Mouse (Mus musculus) intestine, postnatal 0 days (tissue): Measurements from ENCODE around the gene Csrnp2. TPM values are rescaled to one million over a fixed set of nuclear protein-coding genes. Genes with fewer than 3 reads are reported as not detected.

ENCODE experiments used
- ATAC-seq: fragments of 200-750 bp; cut with Nextera tagmentation; 2 replicates; pipeline ENCODE4 v1.8.0; 2017; ENCODE audit warnings: mild to moderate bottlenecking, moderate TSS enrichment, moderate library complexity
- H3K27ac ChIP-seq: fragments of 300-500 bp; sonication (generic); 2 replicates; pipeline ENCODE4 v1.5.1; 2014; ENCODE audit warnings: mild to moderate bottlenecking, low read depth, low read length, moderate library complexity
- H3K27me3 ChIP-seq: fragments of 300-500 bp; sonication (generic); replicated peaks from 2 replicates; pipeline ENCODE4 v1.6.1; 2014; ENCODE audit warnings: low read length, mixed read lengths; ENCODE audit not compliant: control insufficient read depth, insufficient read depth
- H3K36me3 ChIP-seq: fragments of 300-500 bp; sonication (generic); 2 replicates; pipeline ENCODE4 v1.6.1; 2014; ENCODE audit warnings: mild to moderate bottlenecking, moderate library complexity; ENCODE audit not compliant: control insufficient read depth, insufficient read depth
- H3K4me1 ChIP-seq: fragments of 300-500 bp; sonication (generic); replicated peaks from 2 replicates; pipeline ENCODE4 v1.6.1; 2014; ENCODE audit warnings: antibody characterized with exemption, low read length, mixed read lengths; ENCODE audit not compliant: control insufficient read depth, insufficient read depth
- H3K4me2 ChIP-seq: fragments of 300-500 bp; sonication (generic); replicated peaks from 2 replicates; pipeline ENCODE4 v1.6.1; 2014; ENCODE audit warnings: low read depth, mild to moderate bottlenecking, moderate library complexity
- H3K4me3 ChIP-seq: fragments of 300-500 bp; sonication (generic); 2 replicates; pipeline ENCODE4 v1.5.1; 2014; ENCODE audit warnings: low read depth, low read length
- H3K9ac ChIP-seq: fragments of 300-500 bp; sonication (generic); 2 replicates; pipeline ENCODE4 v1.6.1; 2014; ENCODE audit warnings: mild to moderate bottlenecking, low read depth, low read length
- H3K9me3 ChIP-seq: fragments of 300-500 bp; sonication (generic); 2 replicates; pipeline ENCODE4 v1.6.1; 2016; ENCODE audit warnings: mixed run types; ENCODE audit not compliant: control insufficient read depth
- CTCF ChIP-seq: sonication (generic); IDR thresholded peaks from 2 replicates; pipeline ENCODE4 v1.5.1; 2016; ENCODE audit warnings: low read depth, mild to moderate bottlenecking, control low read depth, antibody characterized with exemption, moderate library complexity
- WGBS: fragments of 180-500 bp; shearing (Covaris S2); extraction: QIAGEN DNeasy Blood & Tissue Kit; methylation state at CpG from one replicate; pipeline ENCODE4 v1.1.7; 2014; 5-methylcytosine and 5-hydroxymethylcytosine counted together
- polyA plus RNA-seq: library from polyadenylated mRNA; unstranded; fragments of >200 nt; fragmentation: Nextera tagmentation; extraction: Ambion mirVana; gene quantifications from 2 replicates; pipeline ENCODE4 v1.2.1, GENCODE M21; 2015

The Csrnp2 gene
- polyA plus RNA-seq, 1 experiment from 2014 or later: 3.1 TPM

- Histone ChIP-seq H3K9me3 (no peaks in the 10 kb centered on the region), H3K4me1 (0 out of 2 replicates have a peak, but pooled peaks cover 8% of the 10 kb centered on the region), H3K4me3 (peak within 1 kb of the TSS; percentile 85), H3K27me3 (no peaks in the 10 kb centered on the region), H3K27ac (peak within 1 kb of the TSS; percentile 88), H3K9ac (peak within 1 kb of the TSS; percentile 81), H3K36me3 (no peaks in the 10 kb centered on the region), H3K4me2 (peak within 1 kb of the TSS; percentile 89)
- peak; percentile 82 for ATAC-seq
- peak; percentile 93 for TF ChIP-seq CTCF
- WGBS: 1% methylated on average over 73 of the region's 84 CpGs
These were observed 26.7 kb downstream of the Csrnp2 start, which contains the start of gene Letmd1 for GRCm38 (mm10) chr15:100468295-100469188. TSS of gene Letmd1 (plus strand) at chr15:100469023.

GRCm38 (mm10) chr15:100467738-100468137 lies 27.6 kb downstream of the Csrnp2 start:
- Histone ChIP-seq H3K27me3 (no peaks in the 10 kb centered on the region), H3K4me1 (0 out of 2 replicates have a peak, but pooled peaks cover 8% of the 10 kb centered on the region), H3K27ac (no peak overlapping the region), H3K9ac (no peak overlapping the region), H3K36me3 (no peaks in the 10 kb centered on the region), H3K4me3 (no peak overlapping the region), H3K4me2 (peak overlapping the region; percentile 89), H3K9me3 (no peaks in the 10 kb centered on the region)
- ATAC-seq: no peak
- 29% methylated on average over 8 of the region's 8 CpGs for WGBS
- no peak for TF ChIP-seq CTCF

- H3K27ac ChIP-seq: no peak overlapping the region
- H3K9me3 ChIP-seq: no peaks in the 10 kb centered on the region
- no peak overlapping the region for H3K4me2 ChIP-seq
- H3K9ac ChIP-seq: no peak overlapping the region
- peaks cover 11% of the 10 kb centered on the region; the same call in 1 of the 2 replicates for H3K4me1 ChIP-seq
- no peaks in the 10 kb centered on the region for H3K36me3 ChIP-seq
- TF ChIP-seq CTCF: peak; percentile 43
- H3K27me3 ChIP-seq: no peaks in the 10 kb centered on the region
- 59% methylated on average over 2 of the region's 2 CpGs for WGBS
- ATAC-seq: no peak
- H3K4me3 ChIP-seq: no peak overlapping the region
These were observed 29.9 kb downstream of the Csrnp2 start for GRCm38 (mm10) chr15:100465432-100465831.

DNA sequence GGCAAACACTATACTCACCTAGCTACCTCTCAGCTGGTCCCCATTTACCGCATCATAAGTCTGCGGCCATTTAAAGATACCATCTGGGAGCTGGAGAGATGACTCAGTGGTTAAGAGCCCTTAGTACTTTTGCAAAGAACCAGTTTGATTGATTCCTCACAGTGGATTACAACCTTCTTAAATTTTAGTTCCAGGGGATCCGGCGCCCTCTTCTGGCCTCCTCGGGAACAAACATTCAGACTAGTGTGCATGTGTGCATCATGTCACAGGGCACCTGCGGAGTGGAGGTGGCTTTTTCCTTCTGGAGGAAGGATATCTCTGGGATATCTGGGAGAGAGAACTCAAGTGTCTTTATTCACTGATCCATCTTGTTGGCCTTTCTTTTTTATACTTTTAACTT lies 31.6 kb downstream of the Csrnp2 start:
- Histone ChIP-seq H3K36me3 (no peaks in the 10 kb centered on the region), H3K27ac (no peak overlapping the region), H3K9me3 (no peaks in the 10 kb centered on the region), H3K4me1 (peaks cover 6% of the 10 kb centered on the region; the same call in 1 of the 2 replicates), H3K9ac (no peak overlapping the region), H3K4me2 (no peak overlapping the region), H3K4me3 (no peak overlapping the region), H3K27me3 (no peaks in the 10 kb centered on the region)
- peak; percentile 80 for TF ChIP-seq CTCF
- no peak for ATAC-seq
- WGBS: 23% methylated on average over 6 of the region's 6 CpGs

- no peak for TF ChIP-seq CTCF
- Histone ChIP-seq H3K4me2 (no peak overlapping the region), H3K27ac (peak overlapping the region; percentile 15; the same call in 1 of the 2 replicates), H3K4me3 (no peak overlapping the region), H3K9ac (no peak overlapping the region), H3K27me3 (no peaks in the 10 kb centered on the region), H3K36me3 (no peaks in the 10 kb centered on the region), H3K9me3 (no peaks in the 10 kb centered on the region), H3K4me1 (peaks cover 3% of the 10 kb centered on the region; the same call in 1 of the 2 replicates)
- WGBS: 65% methylated on average over 5 of the region's 5 CpGs
- peak; percentile 15 for ATAC-seq
These were observed 33.2 kb downstream of the Csrnp2 start for GRCm38 (mm10) chr15:100462086-100462485.

GRCm38 (mm10) chr15:100461646-100462045 lies 33.6 kb downstream of the Csrnp2 start:
- Histone ChIP-seq H3K36me3 (no peaks in the 10 kb centered on the region), H3K4me1 (peaks cover 3% of the 10 kb centered on the region; the same call in 1 of the 2 replicates), H3K9me3 (no peaks in the 10 kb centered on the region), H3K9ac (no peak overlapping the region), H3K27me3 (no peaks in the 10 kb centered on the region), H3K4me2 (no peak overlapping the region), H3K4me3 (no peak overlapping the region), H3K27ac (peak overlapping the region; percentile 15; the same call in 1 of the 2 replicates)
- WGBS: 71% methylated on average over 9 of the region's 9 CpGs
- no peak for ATAC-seq
- TF ChIP-seq CTCF: no peak
